Mouse (Mus musculus) lung, embryonic 14.5 days (tissue): ENCODE data around the gene Dnmt3c. TPM values are rescaled to one million over a fixed set of nuclear protein-coding genes. Genes with fewer than 3 reads are reported as not detected.
"Not testable (repeated sequence)": the region's sequence is repeated elsewhere in the genome, so short reads cannot be mapped to it uniquely, and the experiment has no call there.

Experiments
- ATAC-seq: fragments of 200-750 bp; cut with Nextera tagmentation; 2 replicates; pipeline ENCODE4 v1.8.0; 2017; ENCODE audit warnings: mild to moderate bottlenecking, moderate TSS enrichment, moderate library complexity; ENCODE audit not compliant: insufficient read depth
- DNase-seq: peaks from one replicate; pipeline ENCODE4 v3.0.0-alpha.2; 2015
- H3K27ac ChIP-seq: fragments of 300-500 bp; sonication (generic); 2 replicates; pipeline ENCODE4 v1.5.1; 2014; ENCODE audit warnings: low read depth, mild to moderate bottlenecking, moderate library complexity
- H3K27me3 ChIP-seq: fragments of 300-500 bp; sonication (generic); 2 replicates; pipeline ENCODE4 v1.6.1; 2014; ENCODE audit warnings: low read length, control low read depth; ENCODE audit not compliant: insufficient read depth
- H3K36me3 ChIP-seq: fragments of 300-500 bp; sonication (generic); 2 replicates; pipeline ENCODE4 v1.6.1; 2014; ENCODE audit warnings: control low read depth; ENCODE audit not compliant: insufficient read depth
- H3K4me1 ChIP-seq: fragments of 300-500 bp; sonication (generic); 2 replicates; pipeline ENCODE4 v1.6.1; 2014; ENCODE audit warnings: antibody characterized with exemption, control low read depth; ENCODE audit not compliant: insufficient read depth
- H3K4me2 ChIP-seq: fragments of 300-500 bp; sonication (generic); 2 replicates; pipeline ENCODE4 v1.6.1; 2014; ENCODE audit warnings: mild to moderate bottlenecking
- H3K4me3 ChIP-seq: fragments of 300-500 bp; sonication (generic); 2 replicates; pipeline ENCODE4 v1.5.1; 2014; ENCODE audit warnings: low read depth, low read length
- H3K9ac ChIP-seq: fragments of 300-500 bp; sonication (generic); 2 replicates; pipeline ENCODE4 v1.6.1; 2014
- H3K9me3 ChIP-seq: fragments of 300-500 bp; sonication (generic); 2 replicates; pipeline ENCODE4 v1.6.1; 2016; ENCODE audit warnings: low read depth, low read length, control low read depth
- CTCF ChIP-seq: IDR thresholded peaks from 2 replicates; pipeline ENCODE4 v1.5.1; 2016; ENCODE audit warnings: antibody characterized with exemption, low read depth
- WGBS: fragments of 180-500 bp; shearing (Covaris S2); extraction: QIAGEN DNeasy Blood & Tissue Kit; methylation state at CpG from one replicate; pipeline ENCODE4 v1.1.7; 2014; 5-methylcytosine and 5-hydroxymethylcytosine counted together
- polyA plus RNA-seq: library from polyadenylated mRNA; unstranded; fragments of >200 nt; fragmentation: Nextera tagmentation; extraction: Ambion mirVana; gene quantifications from 2 replicates; pipeline ENCODE4 v1.2.1, GENCODE M21; 2014

Gene Dnmt3c
- polyA plus RNA-seq, 1 experiment from 2014 or later = 0.12 TPM

GRCm38 (mm10) chr2:153679959-153680358 lies 16.5 kb upstream of the Dnmt3c start:
- no peaks in the 10 kb centered on the region for H3K9me3 ChIP-seq
- H3K4me1 ChIP-seq = no peaks in the 10 kb centered on the region
- DNase-seq (no peak), ATAC-seq (no peak)
- peaks cover 15% of the 10 kb centered on the region; the same call in 1 of the 2 replicates for H3K36me3 ChIP-seq
- H3K4me3 ChIP-seq = no peak overlapping the region
- no peak overlapping the region for H3K9ac ChIP-seq
- TF ChIP-seq CTCF = no peak
- H3K4me2 ChIP-seq = no peak overlapping the region
- H3K27ac ChIP-seq = no peak overlapping the region
- 87% methylated on average over 1 of the region's 1 CpGs for WGBS
- H3K27me3 ChIP-seq = no peaks in the 10 kb centered on the region

DNA sequence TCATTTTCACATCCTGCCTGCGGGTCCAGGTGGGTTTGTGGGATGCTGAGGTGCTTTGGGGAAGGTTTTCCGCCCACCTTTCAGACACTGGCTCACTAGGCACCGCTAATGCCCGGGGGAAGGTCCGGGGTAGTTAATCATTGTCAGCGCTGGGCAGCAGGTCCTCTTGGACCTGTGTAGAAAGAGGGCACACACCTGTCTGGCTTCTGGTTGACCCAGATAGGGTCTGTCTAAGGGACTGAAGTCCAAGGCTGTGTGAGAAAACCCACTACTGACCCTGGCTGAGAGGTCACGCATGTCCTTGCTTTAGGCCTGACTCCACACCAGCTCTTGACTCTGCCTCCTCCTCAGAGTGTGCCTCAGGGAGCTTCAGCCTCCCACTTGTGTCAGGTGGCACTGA lies 3.0 kb upstream of the Dnmt3c start:
- H3K9ac ChIP-seq, H3K4me1 ChIP-seq, H3K9me3 ChIP-seq, H3K27ac ChIP-seq, H3K4me2 ChIP-seq, DNase-seq, ATAC-seq, H3K4me3 ChIP-seq, H3K27me3 ChIP-seq, H3K36me3 ChIP-seq: not testable (repeated sequence)
- 77% methylated on average over 7 of the region's 7 CpGs for WGBS

DNA sequence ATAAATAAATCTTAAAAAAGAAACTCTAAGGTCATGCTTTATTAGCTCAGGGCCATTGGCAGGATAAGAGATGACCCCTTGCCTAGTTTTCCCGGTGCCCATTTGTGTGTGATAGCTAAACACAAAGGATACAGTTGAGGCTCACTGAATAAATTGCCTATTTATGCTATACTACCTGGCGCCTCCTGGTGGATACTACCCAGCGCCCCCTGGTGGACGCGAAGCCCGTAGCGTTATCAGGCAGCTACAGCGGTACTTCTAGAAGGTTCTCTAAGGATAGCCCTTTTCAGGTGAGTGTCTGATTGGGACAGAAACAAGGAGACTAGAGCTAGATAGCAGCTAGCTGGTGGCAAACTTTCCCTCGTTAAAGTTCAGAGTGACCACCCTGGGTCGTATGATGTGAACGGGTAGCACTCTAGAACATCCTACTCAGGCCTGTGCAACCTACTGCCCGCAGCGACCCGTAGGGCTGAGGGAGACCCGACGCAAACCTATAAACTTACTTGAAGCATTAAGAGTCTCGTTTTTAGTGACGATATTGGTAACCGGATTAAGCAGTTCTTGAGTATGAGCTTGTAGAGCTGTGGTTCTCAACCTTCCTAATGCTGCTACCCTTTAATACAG lies 1.9 kb upstream of the Dnmt3c start:
- Histone ChIP-seq H3K36me3 (no peaks in the 10 kb centered on the region), H3K27me3 (no peaks in the 10 kb centered on the region), H3K27ac (no peak overlapping the region), H3K4me2 (no peak overlapping the region), H3K4me3 (no peak overlapping the region), H3K4me1 (no peaks in the 10 kb centered on the region), H3K9ac (no peak overlapping the region), H3K9me3 (no peaks in the 10 kb centered on the region)
- WGBS = 62% methylated on average over 19 of the region's 19 CpGs
- peak; percentile 78 for TF ChIP-seq CTCF
- ATAC-seq = no peak
- DNase-seq = peak; percentile 63

DNA sequence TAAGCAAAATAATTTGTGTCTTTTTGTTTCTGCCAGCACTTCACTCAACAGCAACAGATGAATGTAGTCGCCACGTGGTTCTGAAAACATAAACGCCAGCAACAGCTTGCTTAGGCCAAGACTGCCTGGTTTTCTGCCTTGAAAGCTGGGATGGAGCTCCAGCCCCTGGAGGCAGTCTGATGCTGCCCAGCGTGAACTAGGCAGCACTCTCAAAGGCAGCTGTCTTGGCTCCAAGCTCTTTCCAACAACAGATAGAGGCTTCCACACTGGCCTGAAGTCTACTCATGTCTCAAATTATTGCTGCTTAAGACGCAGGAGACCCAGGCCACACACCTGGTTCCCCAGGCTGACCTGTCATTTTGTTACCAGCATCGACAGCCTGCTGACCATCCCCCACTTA lies 6.9 kb downstream of the Dnmt3c start:
- Histone ChIP-seq H3K4me2 (no peak overlapping the region), H3K27me3 (no peaks in the 10 kb centered on the region), H3K9ac (no peak overlapping the region), H3K27ac (no peak overlapping the region), H3K36me3 (no peaks in the 10 kb centered on the region), H3K9me3 (no peaks in the 10 kb centered on the region), H3K4me1 (no peaks in the 10 kb centered on the region), H3K4me3 (no peak overlapping the region)
- no peak for TF ChIP-seq CTCF
- ATAC-seq (no peak), DNase-seq (no peak)
- 37% methylated on average over 6 of the region's 6 CpGs for WGBS

DNA sequence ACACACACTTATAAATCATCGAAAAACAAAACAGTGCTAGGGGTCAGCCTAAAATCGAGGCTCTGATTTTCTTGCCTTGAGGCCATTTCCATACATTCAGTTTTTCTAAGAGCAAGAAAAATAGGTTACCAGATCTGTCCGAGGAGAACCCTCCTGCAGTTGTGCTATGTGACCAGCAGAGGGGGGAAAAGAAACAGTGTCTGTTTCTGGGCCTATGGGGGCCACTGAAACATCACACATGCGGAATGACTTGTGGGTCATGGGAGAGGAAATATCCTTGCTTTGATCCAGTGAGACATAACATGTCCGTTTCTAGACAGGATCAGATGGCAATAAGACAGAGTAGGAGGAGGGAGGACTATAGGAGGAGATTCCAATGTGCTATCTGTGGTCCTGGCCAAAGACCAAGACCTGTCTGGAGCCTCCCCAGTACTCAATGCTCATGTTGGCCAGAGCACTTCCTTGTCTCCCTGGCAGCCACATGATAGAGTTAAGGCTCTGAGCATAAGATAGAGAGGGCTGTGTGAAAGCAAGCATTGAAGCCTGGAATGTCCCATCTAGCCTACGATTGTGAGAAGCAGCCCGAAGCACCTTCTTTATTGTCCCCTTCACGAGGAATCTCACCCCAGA lies 14.4 kb downstream of the Dnmt3c start:
- peak; percentile 60; the same call in 1 of the 2 replicates for ATAC-seq
- Histone ChIP-seq H3K4me3 (no peak overlapping the region), H3K4me2 (no peak overlapping the region), H3K27ac (no peak overlapping the region), H3K4me1 (peaks cover 3% of the 10 kb centered on the region; the same call in 1 of the 2 replicates), H3K9ac (no peak overlapping the region), H3K9me3 (no peaks in the 10 kb centered on the region), H3K36me3 (no peaks in the 10 kb centered on the region), H3K27me3 (no peaks in the 10 kb centered on the region)
- peak; percentile 85 for DNase-seq
- peak; percentile 87 for TF ChIP-seq CTCF
- 37% methylated on average over 8 of the region's 8 CpGs for WGBS

DNA sequence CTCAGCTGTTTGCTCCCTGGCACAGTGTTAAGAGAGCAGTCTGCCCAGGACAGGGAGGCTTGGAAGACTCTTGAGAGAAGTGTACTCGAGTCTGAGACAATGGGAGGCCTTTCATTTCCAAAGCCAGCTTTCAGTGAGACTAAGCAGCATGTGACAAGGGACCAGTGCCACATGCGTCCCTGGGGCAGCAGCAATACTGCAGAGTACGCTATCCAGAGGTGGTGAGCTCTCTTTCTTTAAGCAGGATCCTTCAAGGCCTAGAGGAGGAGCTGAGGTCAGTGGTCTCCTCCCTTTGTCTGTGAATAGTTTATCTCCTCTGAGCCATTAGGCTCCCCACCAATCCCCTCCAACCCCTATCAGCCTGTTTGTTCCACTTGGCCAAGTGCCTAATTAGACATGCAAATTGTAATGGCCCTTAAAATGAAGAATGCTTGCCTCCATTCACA lies 16.2 kb downstream of the Dnmt3c start:
- H3K9ac ChIP-seq = no peak overlapping the region
- no peak for TF ChIP-seq CTCF
- peak; percentile 43; the same call in 1 of the 2 replicates for ATAC-seq
- WGBS = 50% methylated on average over 3 of the region's 3 CpGs
- peaks cover 3% of the 10 kb centered on the region; the same call in 1 of the 2 replicates for H3K4me1 ChIP-seq
- no peak overlapping the region for H3K4me2 ChIP-seq
- peak overlapping the region; percentile 76 for H3K27ac ChIP-seq
- H3K27me3 ChIP-seq = no peaks in the 10 kb centered on the region
- H3K4me3 ChIP-seq = no peak overlapping the region
- no peaks in the 10 kb centered on the region for H3K9me3 ChIP-seq
- peak; percentile 44 for DNase-seq
- no peaks in the 10 kb centered on the region for H3K36me3 ChIP-seq

DNA sequence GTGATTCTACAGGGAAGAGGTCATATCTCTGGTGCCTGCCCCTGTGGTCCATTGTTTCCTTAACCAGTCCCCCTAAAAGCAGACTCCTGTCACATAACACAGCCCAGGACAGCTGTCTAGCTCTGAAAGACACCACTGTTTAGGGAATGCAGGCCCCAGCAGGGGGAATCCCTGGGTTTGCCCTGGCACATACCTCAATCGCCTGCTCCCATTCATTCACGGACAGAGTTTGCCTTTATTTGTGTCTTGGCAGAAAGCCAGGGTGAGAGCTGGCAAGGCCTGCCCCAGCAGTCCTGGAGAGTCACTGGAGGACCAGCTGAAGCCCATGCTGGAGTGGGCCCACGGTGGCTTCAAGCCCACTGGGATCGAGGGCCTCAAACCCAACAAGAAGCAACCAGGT lies 16.8 kb downstream of the Dnmt3c start:
- H3K36me3 ChIP-seq = no peaks in the 10 kb centered on the region
- no peak overlapping the region for H3K9ac ChIP-seq
- H3K9me3 ChIP-seq = no peaks in the 10 kb centered on the region
- no peak overlapping the region for H3K4me2 ChIP-seq
- 28% methylated on average over 4 of the region's 4 CpGs for WGBS
- DNase-seq = peak; percentile 76
- no peak for TF ChIP-seq CTCF
- no peaks in the 10 kb centered on the region for H3K27me3 ChIP-seq
- peak; percentile 79 for ATAC-seq
- no peak overlapping the region for H3K4me3 ChIP-seq
- H3K4me1 ChIP-seq = peaks cover 3% of the 10 kb centered on the region; the same call in 1 of the 2 replicates
- H3K27ac ChIP-seq = peak overlapping the region; percentile 76

GRCm38 (mm10) chr2:153717861-153718260 lies 21.4 kb downstream of the Dnmt3c start:
- H3K4me2 ChIP-seq, ATAC-seq, H3K27me3 ChIP-seq, H3K36me3 ChIP-seq, H3K9me3 ChIP-seq, DNase-seq, H3K4me1 ChIP-seq, H3K9ac ChIP-seq, H3K27ac ChIP-seq, H3K4me3 ChIP-seq: not testable (repeated sequence)
- WGBS = 71% methylated on average over 3 of the region's 3 CpGs
